Mouse (Mus musculus): ENCODE measurements at regions not wholly inside any gene's neighbourhood (a gene's known extent, or its start where the extent isn't known, plus 50 kb on each side); places are given as distances from the start of the nearest gene placed in this dataset.
"Not testable (repeated sequence)": the region's sequence is repeated elsewhere in the genome, so short reads cannot be mapped to it uniquely, and the experiment has no call there.

DNA sequence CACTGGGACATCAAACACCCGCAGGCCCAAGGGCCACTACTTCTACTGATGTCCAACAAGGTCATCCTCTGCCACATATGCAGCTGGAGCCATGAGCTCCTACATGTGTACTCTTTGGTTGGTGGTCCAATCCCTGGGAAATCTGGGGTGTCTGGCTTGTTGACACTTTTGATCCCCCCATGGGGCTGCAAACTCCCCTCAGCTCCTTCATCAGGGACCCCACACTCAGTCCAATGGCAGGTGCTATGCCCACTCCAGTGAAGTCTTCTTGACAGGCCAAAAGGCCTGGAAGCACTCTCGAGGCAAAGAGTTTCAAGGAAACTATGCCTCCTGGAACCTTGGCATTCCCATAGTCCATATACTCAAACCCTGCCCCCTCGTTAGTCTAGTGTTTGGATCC, 570.8 kb upstream of the Smc2 start:
- no peak for DNase-seq

DNA sequence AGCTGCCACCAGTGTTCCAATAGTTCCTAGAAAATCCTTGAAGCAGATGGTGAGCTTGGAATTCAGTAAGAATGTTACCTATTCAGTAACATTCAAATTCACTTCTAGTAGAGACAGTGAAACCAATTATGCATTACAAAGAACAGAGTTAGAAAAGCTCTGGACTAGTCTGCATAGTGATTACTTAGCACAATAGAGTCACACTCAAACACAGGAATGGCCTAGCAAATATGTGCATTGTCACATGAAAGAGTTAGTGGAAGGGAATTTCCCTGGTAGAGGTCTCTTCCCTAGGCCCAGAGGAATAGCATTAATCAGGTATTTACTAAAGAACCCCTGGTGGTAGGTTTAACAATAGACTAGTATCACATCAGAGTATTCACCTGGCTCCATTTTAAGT, 570.3 kb upstream of the Smc2 start:
- DNase-seq: not testable (repeated sequence)

DNA sequence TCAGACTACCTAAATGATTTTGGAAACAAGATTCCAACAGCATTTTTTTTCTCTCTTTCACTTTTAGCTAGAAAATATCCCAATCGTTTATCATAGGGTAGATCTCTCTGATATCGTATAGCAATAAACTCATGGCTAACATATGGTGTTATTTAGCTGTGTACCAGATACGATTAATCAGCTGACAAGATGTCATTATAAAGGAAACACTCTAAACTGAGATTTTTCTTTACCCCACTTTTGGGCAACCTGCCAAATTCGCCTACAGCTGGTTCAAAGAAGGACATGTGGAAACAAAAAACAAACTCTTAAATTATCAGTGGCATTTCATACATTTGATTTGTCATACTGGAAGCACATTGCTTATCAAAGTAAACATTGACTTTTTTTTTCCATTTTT, 553.6 kb upstream of the Smc2 start:
- no peak for DNase-seq

DNA sequence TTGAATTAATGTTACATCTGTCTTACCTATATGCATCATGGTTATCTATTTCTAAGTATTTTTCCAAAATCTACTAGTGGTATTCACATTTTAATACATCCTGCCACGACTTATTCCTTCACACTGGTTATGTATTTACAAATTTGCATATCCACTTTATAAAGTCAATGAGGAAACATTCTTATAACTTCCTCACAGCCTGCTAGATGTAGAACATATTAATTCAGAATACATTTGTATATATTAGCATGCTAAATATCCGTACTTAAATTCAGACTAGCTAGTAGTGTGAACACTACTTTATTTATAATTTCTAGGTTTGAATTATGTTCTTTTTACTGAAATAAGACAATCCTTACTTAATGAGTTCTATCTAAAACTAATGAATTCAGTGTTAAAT, 549.8 kb upstream of the Smc2 start:
- DNase-seq: no peak

DNA sequence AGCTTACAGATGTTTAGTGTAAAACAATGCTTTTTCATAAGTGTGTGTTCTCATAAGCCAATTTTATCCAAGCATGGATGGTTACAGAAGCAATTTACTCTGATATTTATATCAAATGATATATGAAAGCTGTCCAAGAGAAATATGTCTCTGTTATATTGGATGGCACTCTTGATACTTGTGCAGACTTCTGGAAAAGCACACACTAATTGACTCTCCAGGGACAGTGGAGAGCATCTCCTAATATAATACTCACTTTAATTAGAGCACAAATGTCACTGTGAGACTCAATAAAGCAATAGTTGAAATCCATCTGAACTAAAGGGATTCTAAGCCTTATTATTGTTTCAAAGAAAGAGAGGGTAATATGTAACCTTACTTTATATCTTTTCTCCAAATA, 510.8 kb upstream of the Smc2 start:
- DNase-seq: no peak

DNA sequence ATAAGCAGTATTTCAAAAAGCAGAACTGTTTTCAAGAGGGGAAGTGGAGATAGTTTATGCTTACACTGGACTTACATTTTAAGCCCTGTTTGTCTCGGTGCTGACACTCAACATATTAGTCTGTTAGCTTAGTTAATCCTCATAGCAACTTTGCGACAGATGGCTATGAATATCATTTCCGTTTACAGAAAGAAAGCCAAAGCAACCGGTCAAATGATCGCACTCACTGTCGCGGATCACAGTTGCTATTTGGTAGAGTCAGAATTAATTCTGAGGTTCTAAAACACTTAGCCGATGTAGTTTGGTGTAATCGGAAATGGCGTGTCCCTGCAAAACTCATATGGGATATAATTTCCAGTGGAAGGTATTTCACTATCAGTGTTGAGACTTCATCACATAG, 469.3 kb upstream of the Smc2 start:
- DNase-seq: no peak

DNA sequence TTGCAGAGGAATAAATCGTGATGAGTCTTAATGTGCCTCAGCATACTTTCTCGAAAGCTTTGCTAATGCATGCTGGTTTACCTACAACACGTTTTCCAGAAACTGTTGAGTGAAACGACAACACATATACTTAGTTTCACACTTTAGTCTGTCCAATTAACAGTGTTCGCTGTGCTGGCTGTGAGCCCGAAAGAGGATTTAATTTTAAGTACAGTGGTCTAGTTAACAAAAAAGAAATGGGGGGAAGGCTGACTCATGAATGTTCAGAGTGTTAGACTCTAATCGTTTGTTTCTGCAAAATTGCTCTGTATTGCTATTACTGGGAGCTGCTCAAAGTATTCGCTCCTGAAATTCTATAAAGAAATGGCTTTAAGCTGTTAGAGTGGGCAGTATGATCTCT, 460.1 kb upstream of the Smc2 start:
- no peak for DNase-seq

DNA sequence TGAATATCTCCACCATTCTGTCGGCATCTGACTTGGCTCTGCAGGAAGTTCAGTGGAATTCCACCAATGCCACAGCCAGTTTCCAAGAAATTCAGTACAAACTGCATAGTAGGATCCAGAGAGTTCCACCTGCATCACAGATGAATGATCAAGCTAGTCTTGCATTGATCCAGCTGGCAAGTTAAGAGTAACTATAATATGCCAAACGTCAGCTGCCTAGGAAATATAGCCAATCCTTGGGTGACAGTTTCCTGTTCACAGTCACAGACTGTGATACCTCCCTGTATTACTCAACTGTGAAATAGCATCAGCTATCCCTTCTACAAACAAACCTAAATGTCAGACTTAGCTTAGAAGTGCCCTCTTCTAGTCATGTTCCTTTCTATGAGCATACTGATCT, 446.6 kb upstream of the Smc2 start:
- DNase-seq: no peak

DNA sequence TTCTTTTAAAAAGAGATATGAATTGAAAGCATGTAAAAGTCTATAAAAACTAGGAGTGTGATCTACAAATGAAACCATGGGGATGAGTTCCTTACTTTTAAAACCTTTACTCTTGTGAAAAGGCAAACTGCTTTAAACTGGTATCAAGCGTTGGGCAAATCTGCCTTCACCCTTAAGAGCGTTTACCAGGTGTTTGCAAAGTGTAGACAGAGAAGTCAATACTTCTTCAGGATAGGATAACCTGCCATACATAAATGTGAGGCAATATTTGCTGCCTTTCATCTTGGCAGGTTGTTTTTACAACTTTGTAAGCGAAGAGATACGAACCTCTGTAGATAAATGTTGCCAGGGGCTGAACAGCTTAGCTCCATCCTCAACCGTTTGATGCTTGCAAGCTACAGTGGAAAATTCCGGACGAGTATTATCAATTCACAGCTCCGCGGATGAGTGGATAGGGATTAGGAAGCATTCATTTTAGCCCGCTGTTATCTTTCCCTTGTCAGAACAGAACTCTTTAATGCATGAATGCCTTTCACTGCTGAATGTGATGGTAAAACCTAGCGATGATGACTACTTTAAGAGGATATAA, 402.2 kb upstream of the Smc2 start:
- DNase-seq: no peak

DNA sequence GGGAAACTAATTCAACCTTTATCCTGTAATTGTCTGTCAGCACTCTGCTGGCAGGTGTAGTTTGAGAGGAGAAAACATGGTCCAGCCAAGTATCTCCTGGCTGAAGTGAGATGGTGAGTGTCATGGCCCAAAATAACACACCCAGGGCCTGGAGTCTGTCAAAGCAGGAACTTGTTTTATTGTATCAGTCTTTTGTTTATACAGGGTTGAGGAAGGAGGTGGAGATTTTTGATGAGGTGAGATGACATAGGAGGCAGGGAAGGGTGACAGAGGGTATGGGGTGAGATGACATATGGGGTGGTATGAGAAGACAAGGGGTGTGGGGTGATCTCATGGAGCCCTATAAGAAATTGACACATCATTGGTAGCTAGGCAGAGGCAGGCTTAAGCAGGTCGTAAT, 395.6 kb upstream of the Smc2 start:
- no peak for DNase-seq

DNA sequence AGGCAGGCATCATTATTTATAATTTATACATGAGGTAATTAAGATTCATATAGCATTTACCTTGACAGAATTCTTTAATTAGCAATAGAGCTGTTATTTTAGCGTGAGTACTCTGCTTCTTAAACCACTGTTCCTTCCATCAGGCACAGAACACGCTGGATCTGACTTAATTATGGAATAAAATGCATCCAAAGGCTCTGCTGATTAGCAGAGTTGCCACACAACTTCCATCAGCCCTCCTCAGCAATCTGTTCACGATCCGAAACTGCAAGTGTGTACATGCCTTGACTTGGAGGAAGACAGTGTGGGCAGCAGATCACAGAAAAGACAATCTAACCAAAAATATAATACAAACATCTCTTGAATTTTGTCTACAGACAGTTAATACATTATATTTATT, 388.1 kb upstream of the Smc2 start:
- no peak for DNase-seq

DNA sequence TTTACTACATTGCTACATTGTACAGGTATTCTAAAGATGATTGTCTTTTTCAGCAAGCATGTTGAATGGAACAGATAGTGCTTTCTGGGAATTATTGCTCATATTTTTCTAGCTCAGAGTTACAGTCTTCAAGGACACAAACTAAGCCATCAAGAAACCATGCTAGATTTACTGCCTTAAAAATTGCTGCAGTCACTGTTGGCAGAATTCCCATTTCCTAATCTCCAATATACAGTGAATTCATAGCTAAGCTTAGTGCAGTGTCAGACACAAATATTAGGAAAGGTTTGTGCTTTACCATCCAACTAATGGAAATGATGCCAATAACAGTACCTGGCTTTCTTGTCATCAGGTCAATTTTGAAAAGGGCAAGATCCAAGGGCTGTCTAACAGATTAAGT, 383.0 kb upstream of the Smc2 start:
- no peak for DNase-seq

DNA sequence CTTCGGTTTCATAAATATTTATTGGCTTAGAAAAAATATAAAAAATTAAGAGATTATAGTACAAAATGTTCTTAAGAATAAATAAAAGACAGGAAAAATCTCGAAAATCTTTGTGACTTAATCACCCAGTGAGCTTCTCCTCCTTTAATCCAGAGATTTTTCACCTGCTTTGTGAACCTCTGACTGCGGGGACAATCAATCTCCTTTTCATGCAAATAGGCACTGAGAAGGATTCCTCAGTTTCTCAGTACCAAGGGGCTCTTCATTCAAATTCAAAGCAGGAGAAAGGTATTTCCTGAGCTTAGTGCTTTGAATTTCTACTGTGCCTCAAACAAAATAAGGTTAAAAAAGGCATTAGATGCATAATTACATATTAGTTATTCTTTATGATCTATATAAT, 379.0 kb upstream of the Smc2 start:
- no peak for DNase-seq

DNA sequence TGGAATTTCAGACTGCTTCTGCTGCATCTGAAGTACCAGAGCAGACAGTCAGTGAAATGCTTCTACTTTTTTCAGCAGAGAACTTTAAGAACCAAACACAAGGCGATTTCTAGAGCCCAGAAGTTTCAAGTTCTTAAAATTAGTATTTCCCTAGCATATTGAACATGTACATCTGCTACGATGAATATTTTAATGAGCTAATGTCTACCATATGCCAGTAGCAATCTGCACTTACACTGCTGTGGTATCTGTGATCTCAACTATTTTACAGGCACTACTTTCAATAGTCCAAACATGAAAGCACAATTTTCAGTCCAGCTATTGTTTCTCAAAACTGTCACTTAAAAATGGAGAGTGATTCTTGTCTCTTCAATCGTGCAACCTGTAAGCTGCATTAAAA, 339.9 kb upstream of the Smc2 start:
- DNase-seq: no peak

DNA sequence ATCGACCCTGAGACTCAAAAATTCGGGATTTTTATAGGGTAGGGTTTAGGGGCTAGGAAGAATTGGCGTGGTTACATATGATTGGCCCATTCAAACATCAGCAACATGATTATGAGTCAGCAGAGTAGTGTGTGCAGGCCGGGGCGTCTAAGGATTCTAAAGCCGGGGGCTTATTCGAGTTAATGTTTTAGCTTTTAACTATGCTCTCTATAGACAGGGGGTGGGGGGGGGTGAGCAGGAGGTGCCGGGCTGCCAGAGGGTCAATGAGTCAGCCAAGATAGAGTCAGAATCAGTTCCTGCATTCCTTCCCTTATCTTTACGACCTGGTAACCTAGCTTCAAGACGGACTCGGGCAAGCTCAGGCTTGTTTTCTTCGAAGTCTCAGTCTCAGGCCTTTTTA, 333.2 kb upstream of the Smc2 start:
- no peak for DNase-seq

DNA sequence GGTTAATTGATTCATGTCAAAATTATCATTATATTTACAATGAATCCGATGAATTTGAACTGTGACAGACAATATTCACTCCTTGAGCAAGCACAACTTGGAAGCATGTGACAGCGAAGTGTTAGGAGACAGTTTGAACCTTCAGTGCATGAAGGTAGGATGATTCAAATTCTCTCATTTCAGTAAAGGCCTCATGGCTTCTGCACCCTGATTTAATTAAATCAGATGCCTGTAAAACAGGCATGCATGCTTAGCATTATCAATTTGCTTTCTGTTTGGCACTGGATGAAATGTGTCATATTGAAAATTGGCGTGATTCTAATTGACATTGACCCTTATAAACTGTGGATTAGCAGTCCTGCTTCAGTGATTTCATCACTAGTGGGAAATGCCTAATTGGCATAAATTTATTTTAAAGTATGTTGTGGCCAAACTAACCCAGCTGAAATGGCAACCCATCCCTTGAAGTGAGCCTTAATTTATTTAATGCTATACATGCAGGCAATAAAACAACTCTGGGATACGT, 321.2 kb upstream of the Smc2 start:
- DNase-seq: no peak

DNA sequence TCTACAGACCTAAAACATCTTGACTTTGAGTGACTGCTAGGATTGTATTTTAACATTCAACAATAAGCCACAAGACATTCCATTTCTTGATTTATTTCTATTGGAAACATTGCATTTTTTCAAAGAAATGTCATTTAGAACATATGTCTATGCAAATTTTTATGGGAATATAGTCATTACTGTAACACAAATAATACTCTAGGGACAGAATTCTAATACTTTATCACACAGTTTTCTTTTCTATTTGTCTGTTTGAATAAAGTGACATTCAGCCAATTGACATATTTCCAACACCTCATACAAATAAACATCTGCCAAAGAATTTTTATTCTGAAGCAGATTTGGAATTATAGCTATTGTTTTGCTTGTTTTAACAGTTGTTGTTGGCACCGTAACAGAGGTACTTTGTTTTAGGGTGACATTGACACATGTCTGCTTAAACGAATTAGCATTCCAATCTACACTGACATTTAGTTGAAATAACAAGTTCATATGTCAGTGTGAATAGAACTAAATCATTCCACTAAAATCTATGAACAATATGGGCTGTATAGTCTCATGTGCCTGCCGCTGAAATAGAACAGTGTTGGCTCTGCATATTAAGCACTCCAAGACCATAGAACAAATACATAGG, 320.5 kb upstream of the Smc2 start:
- DNase-seq: no peak

DNA sequence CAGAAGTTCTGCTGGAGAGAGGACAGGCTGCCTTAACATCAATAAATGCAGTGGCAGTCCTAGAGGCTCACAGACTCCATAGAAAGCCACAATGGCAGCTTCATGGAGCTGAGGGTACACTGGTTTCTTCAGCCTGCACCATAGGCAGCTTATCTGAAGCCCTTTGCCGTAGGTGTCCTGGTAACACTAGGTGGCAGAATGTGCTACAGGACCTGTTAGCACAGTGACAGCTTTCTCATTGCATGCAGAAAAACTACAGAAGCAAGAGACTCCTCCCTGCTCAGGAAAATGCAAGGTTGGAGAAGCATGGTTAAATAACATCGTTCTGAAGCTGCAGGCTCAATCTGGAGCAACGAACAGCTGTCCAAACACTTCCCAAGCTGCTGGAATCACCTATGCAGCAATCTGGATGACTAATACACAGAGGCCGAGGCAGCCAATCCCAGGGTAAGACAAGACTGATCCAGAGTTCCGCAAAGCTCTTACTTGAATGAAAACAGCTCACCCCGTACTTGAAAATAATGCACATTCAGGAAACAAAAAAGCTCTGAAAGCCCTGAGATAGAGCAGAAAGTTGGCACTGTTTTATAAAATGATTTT, 286.4 kb upstream of the Smc2 start:
- DNase-seq: peak; percentile 9

DNA sequence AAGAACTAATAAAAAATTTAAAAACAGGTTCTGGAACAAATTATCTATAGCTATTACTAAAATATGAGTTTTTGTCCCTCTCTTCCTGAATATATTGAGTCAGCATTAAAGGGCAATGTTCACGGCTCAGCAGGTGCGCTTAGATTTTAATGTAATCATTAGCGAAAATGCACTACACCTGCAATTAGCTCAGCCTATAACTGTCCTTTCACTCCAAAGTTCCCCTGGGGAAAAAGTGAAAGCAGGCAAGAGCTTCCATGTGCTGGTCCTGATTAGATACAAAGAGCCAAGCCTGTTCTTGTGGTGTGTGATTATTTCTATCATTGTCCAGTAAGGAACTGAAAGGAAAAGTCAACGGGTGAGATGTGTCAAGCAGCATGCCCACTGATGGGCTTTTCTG, 262.8 kb upstream of the Smc2 start:
- no peak for DNase-seq

DNA sequence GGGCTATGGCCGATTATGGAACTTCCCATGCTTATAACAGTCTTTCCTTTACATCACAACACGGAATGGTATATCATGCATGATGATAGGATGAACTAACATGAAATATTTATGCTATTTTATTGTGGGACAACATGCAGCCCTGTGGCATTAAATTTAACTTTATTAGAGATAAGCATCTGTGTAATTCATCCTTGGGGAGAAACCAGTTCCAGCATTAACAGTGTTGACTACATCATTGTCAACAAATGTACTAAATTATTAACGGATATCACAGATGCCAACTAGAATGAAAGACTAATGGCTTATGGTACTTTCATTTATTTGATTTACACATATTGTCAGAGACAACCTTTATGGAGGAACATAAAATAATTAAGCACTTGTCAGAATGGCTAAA, 241.3 kb upstream of the Smc2 start:
- DNase-seq: no peak

DNA sequence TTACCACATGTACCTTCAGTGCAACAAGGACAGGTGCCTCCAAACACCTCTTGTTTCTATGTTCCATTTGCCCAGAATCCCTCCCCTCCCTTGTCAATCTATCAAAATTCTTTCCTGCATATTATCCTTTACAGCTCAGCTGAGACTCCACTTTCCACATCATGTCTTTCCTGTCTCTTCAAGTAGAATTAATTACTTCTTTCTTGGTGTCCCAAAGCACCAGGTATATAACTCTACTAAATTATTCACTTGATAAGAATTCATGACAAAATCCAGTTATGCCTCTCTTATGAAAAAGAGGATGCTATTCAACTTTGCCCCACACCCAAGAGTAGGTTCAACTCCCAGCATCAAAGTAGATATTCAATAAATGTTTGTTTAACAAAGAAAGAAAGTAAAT, 228.4 kb upstream of the Smc2 start:
- no peak for DNase-seq

DNA sequence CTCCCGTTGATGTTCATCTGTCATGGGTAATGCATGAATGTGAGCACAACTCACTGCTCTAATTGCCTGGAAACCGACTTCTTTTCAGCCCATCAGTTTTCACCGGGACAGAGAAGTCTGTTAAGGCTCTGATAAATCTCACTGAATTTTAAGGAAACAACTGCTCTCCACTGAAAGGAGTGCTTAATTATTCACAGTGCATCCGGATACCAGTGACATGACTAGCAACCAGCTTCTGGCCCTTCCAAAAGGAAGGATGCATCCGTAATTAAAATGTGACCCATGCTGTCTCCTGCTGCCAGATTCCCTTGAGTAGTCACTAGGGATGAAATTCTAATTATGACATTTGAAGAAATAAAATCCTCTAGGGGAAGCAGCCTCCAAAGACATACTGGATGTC, 228.0 kb upstream of the Smc2 start:
- DNase-seq: no peak

DNA sequence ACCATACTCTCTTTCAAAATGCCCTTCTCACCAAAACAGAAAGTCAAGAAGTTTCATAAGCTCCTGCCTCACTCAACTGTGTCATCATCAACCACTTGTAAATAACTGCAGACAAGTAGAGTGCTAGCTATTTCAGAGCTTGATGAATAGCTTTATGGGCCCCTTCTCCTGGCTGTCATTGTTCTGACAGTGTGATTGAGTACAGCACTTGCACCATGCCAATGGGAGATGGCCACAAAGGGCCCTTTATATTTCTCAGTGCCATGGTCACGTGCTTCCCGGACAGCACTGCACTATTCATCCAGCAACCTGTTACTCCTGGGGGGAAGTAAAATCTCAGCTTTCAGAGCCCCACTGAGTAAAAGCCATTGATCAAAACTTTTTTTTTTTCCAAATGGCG, 225.7 kb upstream of the Smc2 start:
- no peak for DNase-seq

Measured in kidney, adult 9 months (tissue).